Mouse (Mus musculus) ES-E14 (cell line): ENCODE measurements around the gene Raly.

ENCODE experiments used
- CHD2 ChIP-seq: IDR thresholded peaks from 2 replicates; pipeline ENCODE4 v1.6.1; 2014; ENCODE audit warnings: mild to moderate bottlenecking, low read depth, low read length, inconsistent platforms
- HCFC1 ChIP-seq: IDR thresholded peaks from 2 replicates; pipeline ENCODE4 v1.6.1; 2012; ENCODE audit warnings: low read length, inconsistent platforms, borderline replicate concordance; ENCODE audit not compliant: insufficient read depth
- MAFK ChIP-seq: IDR thresholded peaks from 2 replicates; pipeline ENCODE4 v1.6.1; 2014; ENCODE audit warnings: mild to moderate bottlenecking, low read depth, low read length, inconsistent platforms; ENCODE audit not compliant: insufficient read depth
- ZC3H11A ChIP-seq: IDR thresholded peaks from 2 replicates; pipeline ENCODE4 v1.6.1; 2012; ENCODE audit warnings: low read depth, mild to moderate bottlenecking, inconsistent platforms, low read length, borderline replicate concordance
- ZNF384 ChIP-seq: IDR thresholded peaks from 2 replicates; pipeline ENCODE4 v1.6.1; 2012; ENCODE audit warnings: low read depth, low read length, inconsistent platforms

GRCm38 (mm10) chr2:154807689-154808088, 16.8 kb downstream of the Raly start:
- no peak for TF ChIP-seq ZC3H11A
- TF ChIP-seq MAFK, result no peak
- TF ChIP-seq HCFC1, result no peak
- TF ChIP-seq CHD2, result no peak
- TF ChIP-seq ZNF384, result no peak
